Mouse (Mus musculus) midbrain, embryonic 14.5 days (tissue): ENCODE measurements around the gene Foxo3. TPM values are rescaled to one million over a fixed set of nuclear protein-coding genes. Genes with fewer than 3 reads are reported as not detected.

ENCODE experiments used
- ATAC-seq: fragments of 200-750 bp; cut with Nextera tagmentation; 2 replicates; pipeline ENCODE4 v1.8.0; 2017; ENCODE audit warnings: moderate number of reproducible peaks, moderate library complexity; ENCODE audit not compliant: low FRiP score, low TSS enrichment
- DNase-seq: peaks from one replicate; pipeline ENCODE4 v3.0.0-alpha.2; 2015
- H3K27ac ChIP-seq: fragments of 300-500 bp; sonication (generic); replicated peaks from 2 replicates; pipeline ENCODE4 v1.5.1; 2014; ENCODE audit warnings: mild to moderate bottlenecking, low read depth, low read length, moderate library complexity
- H3K27me3 ChIP-seq: fragments of 300-500 bp; sonication (generic); 2 replicates; pipeline ENCODE4 v1.6.1; 2014; ENCODE audit warnings: low read length, control low read depth, mixed read lengths; ENCODE audit not compliant: control insufficient read depth, insufficient read depth
- H3K36me3 ChIP-seq: fragments of 300-500 bp; sonication (generic); 2 replicates; pipeline ENCODE4 v1.6.1; 2014; ENCODE audit warnings: low read length, control low read depth; ENCODE audit not compliant: control insufficient read depth, insufficient read depth
- H3K4me1 ChIP-seq: fragments of 300-500 bp; sonication (generic); 2 replicates; pipeline ENCODE4 v1.6.1; 2014; ENCODE audit warnings: mild to moderate bottlenecking, antibody characterized with exemption, low read length, control low read depth; ENCODE audit not compliant: control insufficient read depth, insufficient read depth
- H3K4me2 ChIP-seq: fragments of 300-500 bp; sonication (generic); 2 replicates; pipeline ENCODE4 v1.6.1; 2014; ENCODE audit warnings: mild to moderate bottlenecking, low read length, moderate library complexity
- H3K4me3 ChIP-seq: fragments of 300-500 bp; sonication (generic); replicated peaks from 2 replicates; pipeline ENCODE4 v1.5.1; 2014; ENCODE audit warnings: low read depth, low read length
- H3K9ac ChIP-seq: fragments of 300-500 bp; sonication (generic); replicated peaks from 2 replicates; pipeline ENCODE4 v1.6.1; 2014; ENCODE audit warnings: mild to moderate bottlenecking, low read length, moderate library complexity
- H3K9me3 ChIP-seq: fragments of 300-500 bp; sonication (generic); 2 replicates; pipeline ENCODE4 v1.6.1; 2016; ENCODE audit warnings: low read length, control low read depth, mixed read lengths; ENCODE audit not compliant: control insufficient read depth
- WGBS: fragments of 180-500 bp; shearing (Covaris S2); extraction: QIAGEN DNeasy Blood & Tissue Kit; methylation state at CpG from one replicate; pipeline ENCODE4 v1.1.7; 2014; 5-methylcytosine and 5-hydroxymethylcytosine counted together
- polyA plus RNA-seq: library from polyadenylated mRNA; unstranded; fragments of >200 nt; fragmentation: Nextera tagmentation; extraction: Ambion mirVana; gene quantifications from 2 replicates; pipeline ENCODE4 v1.2.1, GENCODE M21; 2014

Foxo3 gene
- polyA plus RNA-seq, 1 experiment from 2014 or later = 6.0 TPM

GRCm38 (mm10) chr10:42231847-42232246 is 44.7 kb downstream of the Foxo3 start:
- 86% methylated on average over 8 of the region's 8 CpGs for WGBS
- Histone ChIP-seq H3K4me3 (no peak overlapping the region), H3K4me2 (no peak overlapping the region), H3K36me3 (no peaks in the 10 kb centered on the region), H3K27me3 (no peaks in the 10 kb centered on the region), H3K4me1 (no peaks in the 10 kb centered on the region), H3K9ac (no peak overlapping the region), H3K27ac (no peak overlapping the region), H3K9me3 (0 out of 2 replicates have a peak, but pooled peaks cover 2% of the 10 kb centered on the region)
- DNase-seq (no peak), ATAC-seq (no peak)

- DNase-seq = no peak
- Histone ChIP-seq H3K27ac (no peak overlapping the region), H3K4me3 (no peak overlapping the region), H3K36me3 (no peaks in the 10 kb centered on the region), H3K4me1 (no peaks in the 10 kb centered on the region), H3K4me2 (no peak overlapping the region), H3K27me3 (no peaks in the 10 kb centered on the region), H3K9me3 (0 out of 2 replicates have a peak, but pooled peaks cover 2% of the 10 kb centered on the region), H3K9ac (no peak overlapping the region)
- WGBS = 81% methylated on average over 3 of the region's 3 CpGs
- ATAC-seq = no peak
Measured at GRCm38 (mm10) chr10:42231100-42231541, 45.4 kb downstream of the Foxo3 start.

- WGBS = 94% methylated on average over 5 of the region's 5 CpGs
- ATAC-seq = no peak
- H3K4me3 ChIP-seq = no peak overlapping the region
- DNase-seq = no peak
- no peaks in the 10 kb centered on the region for H3K4me1 ChIP-seq
- 0 out of 2 replicates have a peak, but pooled peaks cover 2% of the 10 kb centered on the region for H3K9me3 ChIP-seq
- H3K9ac ChIP-seq = no peak overlapping the region
- no peaks in the 10 kb centered on the region for H3K27me3 ChIP-seq
- H3K27ac ChIP-seq = no peak overlapping the region
- H3K36me3 ChIP-seq = no peaks in the 10 kb centered on the region
- H3K4me2 ChIP-seq = no peak overlapping the region
Measured at GRCm38 (mm10) chr10:42230471-42231099, 46.0 kb downstream of the Foxo3 start.

- DNase-seq (no peak), ATAC-seq (no peak)
- H3K27me3 ChIP-seq = no peaks in the 10 kb centered on the region
- H3K9me3 ChIP-seq = no peaks in the 10 kb centered on the region
- no peaks in the 10 kb centered on the region for H3K36me3 ChIP-seq
- no peak overlapping the region for H3K9ac ChIP-seq
- H3K4me3 ChIP-seq = no peak overlapping the region
- no peak overlapping the region for H3K27ac ChIP-seq
- no peaks in the 10 kb centered on the region for H3K4me1 ChIP-seq
- WGBS = 70% methylated on average over 4 of the region's 4 CpGs
- no peak overlapping the region for H3K4me2 ChIP-seq
Measured at GRCm38 (mm10) chr10:42227751-42228241, 48.8 kb downstream of the Foxo3 start.

- Histone ChIP-seq H3K9ac (no peak overlapping the region), H3K9me3 (no peaks in the 10 kb centered on the region), H3K4me2 (no peak overlapping the region), H3K36me3 (no peaks in the 10 kb centered on the region), H3K27me3 (no peaks in the 10 kb centered on the region), H3K4me3 (no peak overlapping the region), H3K27ac (no peak overlapping the region), H3K4me1 (no peaks in the 10 kb centered on the region)
- 96% methylated on average over 15 of the region's 15 CpGs for WGBS
- ATAC-seq (no peak), DNase-seq (no peak)
Measured at GRCm38 (mm10) chr10:42226176-42226575, 50.4 kb downstream of the Foxo3 start.

GRCm38 (mm10) chr10:42225184-42225935 is 51.2 kb downstream of the Foxo3 start:
- no peak overlapping the region for H3K27ac ChIP-seq
- ATAC-seq (no peak), DNase-seq (no peak)
- H3K4me1 ChIP-seq = 0 out of 2 replicates have a peak, but pooled peaks cover 3% of the 10 kb centered on the region
- no peaks in the 10 kb centered on the region for H3K27me3 ChIP-seq
- no peak overlapping the region for H3K4me2 ChIP-seq
- H3K4me3 ChIP-seq = no peak overlapping the region
- no peaks in the 10 kb centered on the region for H3K9me3 ChIP-seq
- 90% methylated on average over 18 of the region's 18 CpGs for WGBS
- no peaks in the 10 kb centered on the region for H3K36me3 ChIP-seq
- no peak overlapping the region for H3K9ac ChIP-seq

DNA sequence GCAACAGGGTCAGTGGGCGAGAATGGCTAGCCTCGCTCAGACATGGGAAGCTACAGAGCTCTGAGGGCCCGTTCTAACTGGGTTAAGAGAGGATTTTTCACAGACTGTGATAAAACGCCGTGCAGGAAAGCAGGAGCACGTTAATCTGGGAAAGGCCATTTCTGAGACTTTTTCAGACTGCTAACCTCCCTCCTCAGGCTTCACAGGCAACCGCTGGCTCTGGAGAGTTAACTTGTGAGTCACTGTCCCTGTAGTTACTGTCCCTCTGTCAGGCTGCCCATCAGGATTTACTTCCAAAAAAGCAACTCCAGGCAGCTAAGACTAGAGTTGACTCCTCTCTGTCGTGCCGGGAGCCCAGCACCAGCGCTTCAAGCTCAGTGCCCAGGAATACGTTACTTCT is 54.6 kb downstream of the Foxo3 start:
- Histone ChIP-seq H3K4me2 (no peak overlapping the region), H3K9ac (no peak overlapping the region), H3K4me1 (0 out of 2 replicates have a peak, but pooled peaks cover 3% of the 10 kb centered on the region), H3K36me3 (no peaks in the 10 kb centered on the region), H3K27ac (no peak overlapping the region), H3K27me3 (no peaks in the 10 kb centered on the region), H3K4me3 (no peak overlapping the region), H3K9me3 (no peaks in the 10 kb centered on the region)
- ATAC-seq (no peak), DNase-seq (no peak)
- WGBS = 80% methylated on average over 11 of the region's 11 CpGs

DNA sequence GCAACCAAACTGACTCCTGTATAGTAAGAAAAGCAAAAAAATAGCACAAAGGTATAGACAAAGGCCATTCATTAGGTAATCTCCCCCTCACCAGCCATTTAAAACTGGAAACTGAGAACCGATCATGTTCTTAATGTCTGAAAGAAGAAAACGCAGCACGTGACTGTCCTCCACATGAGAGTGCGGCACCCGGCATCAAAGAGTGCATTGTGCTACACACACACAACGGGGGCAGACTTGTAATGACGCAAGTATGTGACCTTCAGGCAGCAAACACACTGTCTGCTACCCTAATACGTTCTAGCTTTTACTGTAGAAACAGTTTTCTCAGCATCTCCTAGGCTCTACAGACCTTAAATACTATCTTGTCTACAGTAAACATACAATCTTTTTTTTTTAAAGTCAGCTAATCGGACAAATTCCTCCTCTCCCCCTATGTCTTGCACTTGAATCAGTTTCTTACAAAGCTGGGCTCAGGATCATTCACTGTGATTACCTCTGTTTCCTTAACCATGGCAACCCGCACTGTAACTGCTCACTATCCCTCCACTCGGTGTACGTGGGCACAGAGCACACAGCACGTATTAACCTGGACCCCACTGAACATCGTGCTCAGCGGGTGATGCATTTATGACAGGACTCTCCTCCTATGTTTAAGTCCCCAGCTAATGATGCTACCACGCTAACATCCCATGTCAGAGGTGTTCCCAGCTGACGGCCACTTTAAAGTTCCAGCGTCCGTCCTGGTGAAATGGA is 55.2 kb downstream of the Foxo3 start:
- DNase-seq = no peak
- Histone ChIP-seq H3K36me3 (no peaks in the 10 kb centered on the region), H3K4me1 (0 out of 2 replicates have a peak, but pooled peaks cover 3% of the 10 kb centered on the region), H3K9ac (no peak overlapping the region), H3K4me2 (no peak overlapping the region), H3K9me3 (no peaks in the 10 kb centered on the region), H3K27ac (no peak overlapping the region), H3K27me3 (no peaks in the 10 kb centered on the region), H3K4me3 (no peak overlapping the region)
- 78% methylated on average over 19 of the region's 19 CpGs for WGBS
- ATAC-seq = no peak
